Mouse (Mus musculus) MEL (cell line): ENCODE measurements around the gene Ate1. TPM values are rescaled to one million over a fixed set of nuclear protein-coding genes. Genes with fewer than 3 reads are reported as not detected.

Experiments used
- DNase-seq: peaks from one replicate; pipeline ENCODE4 v3.0.0; 2011; ENCODE audit warnings: low read depth, low spot score
- H3K27ac ChIP-seq: 2 replicates; pipeline ENCODE4 v1.5.1; 2012; ENCODE audit warnings: low read depth, mild to moderate bottlenecking, control low read depth, low read length, moderate library complexity; ENCODE audit not compliant: control insufficient read depth
- H3K27me3 ChIP-seq, 2 experiments: fragments of 150-350 bp in 1 of 2; sonication (generic) in 1 of 2; 2 replicates each; pipeline ENCODE4 v1.6.1; 2012; ENCODE audit warnings: low read length in 2 of 2, mild to moderate bottlenecking in 2 of 2, improper control_type of control experiment in 1 of 2, moderate library complexity in 1 of 2; ENCODE audit not compliant: insufficient read depth in 2 of 2, control insufficient read depth in 1 of 2
- H3K36me3 ChIP-seq, 2 experiments: 2 replicates each; pipeline ENCODE4 v1.6.1; 2012 to 2014; ENCODE audit warnings: low read length in 2 of 2, improper control_type of control experiment in 1 of 2, inconsistent platforms in 1 of 2, mild to moderate bottlenecking in 1 of 2; ENCODE audit not compliant: insufficient read depth in 2 of 2, control insufficient read depth in 1 of 2
- H3K4me1 ChIP-seq, 2 experiments: fragments of 150-350 bp in 1 of 2; sonication (generic) in 1 of 2; 2 replicates each; pipeline ENCODE4 v1.6.1; 2012; ENCODE audit warnings: low read length in 2 of 2, improper control_type of control experiment in 1 of 2, mild to moderate bottlenecking in 1 of 2; ENCODE audit not compliant: insufficient read depth in 2 of 2, control insufficient read depth in 1 of 2
- H3K4me3 ChIP-seq, 2 experiments: fragments of 150-350 bp in 1 of 2; sonication (generic) in 1 of 2; 2 replicates each; pipeline ENCODE4 v1.5.1; 2012; ENCODE audit warnings: low read depth in 2 of 2, low read length in 2 of 2, mild to moderate bottlenecking in 2 of 2, moderate library complexity in 2 of 2, control low read depth in 1 of 2, improper control_type of control experiment in 1 of 2; ENCODE audit not compliant: control insufficient read depth in 1 of 2, insufficient read depth in 1 of 2
- H3K79me2 ChIP-seq: 2 replicates; pipeline ENCODE4 v1.6.1; 2012; ENCODE audit warnings: mild to moderate bottlenecking, low read length, moderate library complexity; ENCODE audit not compliant: control insufficient read depth, poor library complexity, insufficient read depth
- H3K9ac ChIP-seq: 2 replicates; pipeline ENCODE4 v1.6.1; 2012; ENCODE audit warnings: low read depth, mild to moderate bottlenecking, control low read depth, low read length, moderate library complexity; ENCODE audit not compliant: control insufficient read depth, poor library complexity, severe bottlenecking
- H3K9me3 ChIP-seq: fragments of 150-350 bp; sonication (generic); replicated peaks from 2 replicates; pipeline ENCODE4 v1.6.1; 2012; ENCODE audit warnings: mild to moderate bottlenecking, low read length, improper control_type of control experiment, moderate library complexity; ENCODE audit not compliant: insufficient read depth
- BHLHE40 ChIP-seq: IDR thresholded peaks from 2 replicates; pipeline ENCODE4 v1.6.1; 2012; ENCODE audit warnings: low read depth, mild to moderate bottlenecking, inconsistent platforms, low read length, improper control_type of control experiment, borderline replicate concordance
- CHD2 ChIP-seq: IDR thresholded peaks from 2 replicates; pipeline ENCODE4 v1.6.1; 2011; ENCODE audit warnings: low read length, improper control_type of control experiment
- ELF1 ChIP-seq: IDR thresholded peaks from 2 replicates; pipeline ENCODE4 v1.6.1; 2014; ENCODE audit warnings: low read depth, mild to moderate bottlenecking, inconsistent platforms, low read length, improper control_type of control experiment, moderate library complexity
- EP300 ChIP-seq, 2 experiments: IDR thresholded peaks; 2 replicates each; pipeline ENCODE4 v1.6.1; 2011; ENCODE audit warnings: improper control_type of control experiment in 2 of 2, low read length in 2 of 2, low read depth in 1 of 2, mild to moderate bottlenecking in 1 of 2
- HCFC1 ChIP-seq: IDR thresholded peaks from 2 replicates; pipeline ENCODE4 v1.6.1; 2012; ENCODE audit warnings: low read depth, mild to moderate bottlenecking, inconsistent platforms, low read length, improper control_type of control experiment, moderate library complexity
- JUND ChIP-seq: IDR thresholded peaks from 2 replicates; pipeline ENCODE4 v1.6.1; 2011; ENCODE audit warnings: low read depth, mild to moderate bottlenecking, improper control_type of control experiment, low read length
- MAFK ChIP-seq: IDR thresholded peaks from 2 replicates; pipeline ENCODE4 v1.6.1; 2011; ENCODE audit warnings: low read depth, mild to moderate bottlenecking, low read length, improper control_type of control experiment, borderline replicate concordance
- MEF2A ChIP-seq: IDR thresholded peaks from 2 replicates; pipeline ENCODE4 v1.6.1; 2014; ENCODE audit warnings: low read depth, mild to moderate bottlenecking, inconsistent platforms, low read length, improper control_type of control experiment; ENCODE audit not compliant: poor library complexity, insufficient replicate concordance, severe bottlenecking; ENCODE audit errors: extremely low read depth
- MXI1 ChIP-seq: IDR thresholded peaks from 2 replicates; pipeline ENCODE4 v1.6.1; 2011; ENCODE audit warnings: mild to moderate bottlenecking, low read depth, low read length, improper control_type of control experiment
- MYC ChIP-seq: IDR thresholded peaks from 2 replicates; pipeline ENCODE4 v1.6.1; 2011; ENCODE audit warnings: low read depth, mild to moderate bottlenecking, low read length, improper control_type of control experiment, moderate library complexity
- NELFE ChIP-seq: IDR thresholded peaks from 2 replicates; pipeline ENCODE4 v1.6.1; 2011; ENCODE audit warnings: low read depth, low read length, improper control_type of control experiment
- POLR2A ChIP-seq, 2 experiments: IDR thresholded peaks; 2 replicates each; pipeline ENCODE4 v1.6.1; 2011 to 2012; ENCODE audit warnings: low read length in 2 of 2, mild to moderate bottlenecking in 2 of 2, control low read depth in 1 of 2, improper control_type of control experiment in 1 of 2, low read depth in 1 of 2, moderate library complexity in 1 of 2; ENCODE audit not compliant: control insufficient read depth in 1 of 2, insufficient read depth in 1 of 2, poor library complexity in 1 of 2
- POLR2AphosphoS2 ChIP-seq: IDR thresholded peaks from 2 replicates; pipeline ENCODE4 v1.6.1; 2011; ENCODE audit warnings: low read length, improper control_type of control experiment
- POLR2AphosphoS5 ChIP-seq: IDR thresholded peaks from 2 replicates; pipeline ENCODE4 v1.6.1; 2012; ENCODE audit warnings: low read depth, borderline replicate concordance, mild to moderate bottlenecking, inconsistent platforms, low read length, moderate library complexity, mixed read lengths
- RAD21 ChIP-seq: IDR thresholded peaks from 2 replicates; pipeline ENCODE4 v1.6.1; 2011; ENCODE audit warnings: mild to moderate bottlenecking, low read depth, low read length, improper control_type of control experiment
- RCOR1 ChIP-seq: IDR thresholded peaks from 2 replicates; pipeline ENCODE4 v1.6.1; 2012; ENCODE audit warnings: low read depth, mild to moderate bottlenecking, inconsistent platforms, low read length, improper control_type of control experiment
- TAL1 ChIP-seq: IDR thresholded peaks from 2 replicates; pipeline ENCODE4 v1.6.1; 2012; ENCODE audit warnings: mild to moderate bottlenecking, inconsistent platforms, low read length, moderate library complexity, mixed read lengths
- TCF12 ChIP-seq: IDR thresholded peaks from 2 replicates; pipeline ENCODE4 v1.6.1; 2014; ENCODE audit warnings: low read depth, mild to moderate bottlenecking, inconsistent platforms, low read length, improper control_type of control experiment, moderate library complexity
- USF2 ChIP-seq, 2 experiments: IDR thresholded peaks; 2 replicates each; pipeline ENCODE4 v1.6.1; 2011 to 2012; ENCODE audit warnings: improper control_type of control experiment in 2 of 2, low read length in 2 of 2, borderline replicate concordance in 1 of 2, inconsistent platforms in 1 of 2, low read depth in 1 of 2, mild to moderate bottlenecking in 1 of 2; ENCODE audit not compliant: insufficient read depth in 1 of 2
- ZC3H11A ChIP-seq: IDR thresholded peaks from 2 replicates; pipeline ENCODE4 v1.6.1; 2012; ENCODE audit warnings: low read depth, mild to moderate bottlenecking, inconsistent platforms, low read length, improper control_type of control experiment
- ZKSCAN1 ChIP-seq: IDR thresholded peaks from 2 replicates; pipeline ENCODE4 v1.6.1; 2012; ENCODE audit warnings: low read depth, mild to moderate bottlenecking, inconsistent platforms, low read length, improper control_type of control experiment, moderate library complexity
- ZMIZ1 ChIP-seq: IDR thresholded peaks from 2 replicates; pipeline ENCODE4 v1.6.1; 2012; ENCODE audit warnings: low read depth, mild to moderate bottlenecking, inconsistent platforms, low read length, improper control_type of control experiment, moderate library complexity
- polyA plus RNA-seq, 2 experiments: library from polyadenylated mRNA; stranded (reverse) in 1 of 2; unstranded in 1 of 2; fragments of >175 nt in 1 of 2; fragments of >200 nt in 1 of 2; gene quantifications; 2 replicates each; pipeline versions ENCODE4 v1.2.1 to v1.2.4; 2012; ENCODE audit warnings: low replicate concordance in 2 of 2, low read depth in 1 of 2; ENCODE audit not compliant: insufficient read length in 2 of 2, insufficient read depth in 1 of 2, missing spikeins in 1 of 2
- total RNA-seq: library from RNA; depleted of rRNA; stranded (reverse); fragments of 300-350 nt; gene quantifications from 2 replicates; pipeline ENCODE4 v1.2.3, GENCODE M21; 2012

Gene Ate1
- total and polyA plus RNA-seq, 3 experiments: 21.9 to 28.6 TPM; not detected in 1

DNA sequence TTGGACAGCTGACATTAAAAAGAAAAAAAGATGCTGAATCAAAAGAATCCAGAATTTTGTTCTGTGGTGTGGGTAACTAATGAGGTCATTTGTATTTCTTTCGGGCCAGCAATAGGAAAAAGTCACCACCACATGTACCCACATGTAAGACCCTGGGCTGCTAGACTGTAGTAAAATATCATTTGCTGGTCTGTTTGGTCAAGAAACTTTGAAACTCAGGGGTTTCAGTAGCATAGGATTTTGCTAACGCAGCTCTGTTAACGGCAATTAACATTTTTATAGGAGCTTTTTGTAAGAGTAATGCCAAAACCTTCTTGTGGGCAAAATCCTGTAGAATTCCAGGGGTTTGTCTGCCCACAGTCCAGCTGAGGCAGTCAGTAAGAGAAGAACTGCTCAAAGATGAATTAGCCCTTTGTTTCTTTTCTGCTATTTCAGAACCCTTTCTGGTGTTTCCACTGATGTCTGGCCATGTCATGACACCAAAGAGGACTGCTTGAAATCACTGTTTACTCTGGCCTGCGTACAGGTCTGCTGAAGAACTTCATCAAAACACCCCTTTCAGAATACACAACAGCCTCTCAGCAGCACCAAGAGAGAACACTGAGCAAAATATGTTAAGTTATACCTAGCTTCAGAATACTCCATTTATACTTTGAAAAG lies 64.5 kb downstream of the Ate1 start:
- no peaks in the 10 kb centered on the region for H3K4me1 ChIP-seq
- DNase-seq: no peak
- TF ChIP-seq HCFC1: no peak
- no peak for TF ChIP-seq ZMIZ1
- no peak for TF ChIP-seq EP300 (IDR thresholded peaks at IDR 0.05; ENCODE audit: low read depth in 1 of 2, low read length in 2 of 2)
- no peak for TF ChIP-seq RAD21
- TF ChIP-seq BHLHE40: no peak
- no peak for TF ChIP-seq ZC3H11A
- TF ChIP-seq JUND: no peak
- no peak for TF ChIP-seq TAL1
- TF ChIP-seq MAFK: no peak
- TF ChIP-seq POLR2AphosphoS5: no peak
- TF ChIP-seq RCOR1: no peak
- no peak for TF ChIP-seq POLR2A (IDR thresholded peaks at IDR 0.05; ENCODE audit: control insufficient read depth in 1 of 2, insufficient read depth in 1 of 2, low read depth in 1 of 2, low read length in 2 of 2, poor library complexity in 1 of 2)
- TF ChIP-seq MXI1: no peak
- no peak for TF ChIP-seq USF2 (IDR thresholded peaks at IDR 0.05; ENCODE audit: borderline replicate concordance in 1 of 2, insufficient read depth in 1 of 2, low read depth in 1 of 2, low read length in 2 of 2)
- TF ChIP-seq TCF12: no peak
- no peak overlapping the region for H3K9ac ChIP-seq
- no peak overlapping the region for H3K4me3 ChIP-seq
- no peaks in the 10 kb centered on the region for H3K9me3 ChIP-seq
- H3K36me3 ChIP-seq: peaks cover 0 to 2% of the 10 kb centered on the region in 2 experiments; a peak in 3 of 4 replicates
- H3K27ac ChIP-seq: no peak overlapping the region
- no peaks in the 10 kb centered on the region for H3K27me3 ChIP-seq
- H3K79me2 ChIP-seq: no peaks in the 10 kb centered on the region

DNA sequence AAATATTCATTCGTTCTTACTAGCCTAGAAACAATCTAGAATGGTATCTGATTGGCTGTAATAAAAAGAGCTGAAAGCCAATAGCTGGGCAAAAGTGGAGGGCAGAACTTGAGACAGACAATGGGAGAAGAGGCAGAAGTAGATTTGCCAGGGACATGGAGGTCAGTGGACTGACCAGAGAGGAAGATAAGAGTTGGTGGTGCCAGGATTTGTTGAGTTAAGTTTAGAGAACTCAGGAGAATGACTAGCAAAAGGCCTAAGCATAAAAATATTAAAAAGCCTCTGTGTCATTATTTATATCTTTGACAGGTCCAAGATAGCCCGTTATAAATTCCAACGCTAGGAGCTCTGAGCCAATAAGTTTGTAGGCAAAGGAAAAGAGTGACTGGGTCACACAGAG lies 65.9 kb downstream of the Ate1 start:
- H3K9me3 ChIP-seq: no peaks in the 10 kb centered on the region
- no peak for DNase-seq
- H3K4me1 ChIP-seq: no peaks in the 10 kb centered on the region
- no peaks in the 10 kb centered on the region for H3K27me3 ChIP-seq
- TF ChIP-seq POLR2AphosphoS5: no peak
- no peak for TF ChIP-seq POLR2A (IDR thresholded peaks at IDR 0.05; ENCODE audit: control insufficient read depth in 1 of 2, insufficient read depth in 1 of 2, low read depth in 1 of 2, low read length in 2 of 2, poor library complexity in 1 of 2)
- TF ChIP-seq CHD2: no peak
- TF ChIP-seq MEF2A: no peak
- TF ChIP-seq ZKSCAN1: no peak
- TF ChIP-seq ELF1: no peak
- no peak for TF ChIP-seq HCFC1
- no peak for TF ChIP-seq POLR2AphosphoS2
- TF ChIP-seq MAFK: no peak
- TF ChIP-seq NELFE: no peak
- TF ChIP-seq MYC: no peak
- H3K27ac ChIP-seq: no peak overlapping the region
- no peak overlapping the region for H3K4me3 ChIP-seq
- H3K79me2 ChIP-seq: no peaks in the 10 kb centered on the region
- H3K9ac ChIP-seq: no peak overlapping the region
- no peaks in the 10 kb centered on the region; a peak in 2 of 4 replicates for H3K36me3 ChIP-seq
